Mouse (Mus musculus) CH12.LX (cell line): ENCODE results near the gene Nr0b2.
A peak's percentile ranks its signal among the peaks of the same experiment; 100 is the strongest.

Experiments used
- CTCF ChIP-seq, 2 experiments: IDR thresholded peaks in 1 of 2; conservative IDR thresholded peaks in 1 of 2; 2 replicates each; pipeline ENCODE4 v1.5.1; 2011 to 2012; ENCODE audit warnings: low read depth in 2 of 2, low read length in 2 of 2, improper control_type of control experiment in 1 of 2, inconsistent platforms in 1 of 2, mild to moderate bottlenecking in 1 of 2, moderate library complexity in 1 of 2
- E2F4 ChIP-seq: IDR thresholded peaks from 2 replicates; pipeline ENCODE4 v1.6.1; 2011; ENCODE audit warnings: low read depth, low read length, improper control_type of control experiment; ENCODE audit not compliant: insufficient replicate concordance
- RAD21 ChIP-seq: IDR thresholded peaks from 2 replicates; pipeline ENCODE4 v1.6.1; 2011; ENCODE audit warnings: low read depth, mild to moderate bottlenecking, low read length, improper control_type of control experiment, moderate library complexity
- ZMIZ1 ChIP-seq: IDR thresholded peaks from 2 replicates; pipeline ENCODE4 v1.6.1; 2012; ENCODE audit warnings: low read depth, mild to moderate bottlenecking, inconsistent platforms, low read length, improper control_type of control experiment

GRCm38 (mm10) chr4:133599571-133600073, 46.4 kb downstream of the Nr0b2 start:
- TF ChIP-seq E2F4: no peak
- TF ChIP-seq CTCF (conservative IDR thresholded peaks at IDR 0.05 in 1 of 2, IDR thresholded peaks at IDR 0.05 in 1 of 2; ENCODE audit: low read depth in 2 of 2, low read length in 2 of 2): no peak
- TF ChIP-seq ZMIZ1: peak; percentile 58
- TF ChIP-seq RAD21: no peak
